Mouse (Mus musculus) heart, postnatal 10 days (tissue): ENCODE results near the gene Stx7. TPM values are rescaled to one million over a fixed set of nuclear protein-coding genes. Genes with fewer than 3 reads are reported as not detected.
"Not testable (repeated sequence)": the region's sequence is repeated elsewhere in the genome, so short reads cannot be mapped to it uniquely, and the experiment has no call there.

Experiments
- DNase-seq, 2 experiments: peaks; one replicate each; pipeline ENCODE4 v3.0.0; 2021
- intact Hi-C: fragments of 180-260 bp; cut with DNase I; formaldehyde crosslinking; loops from one replicate; pipeline ENCODE4 v1.15.1; 2025
- total RNA-seq, 2 experiments: library from RNA; stranded (reverse); gene quantifications; 2 replicates each; pipeline ENCODE4 v1.2.3; 2021

Stx7 gene
- total RNA-seq = 10 to 100 TPM; 44.9 to 54.6 TPM

GRCm38 (mm10) chr10:24149135-24149781 is at the start of gene Stx7:
Gene Stx7, plus strand, starts transcription at chr10:24149302.
- intact Hi-C loops = no loop called here
- DNase-seq = peak; percentile 94 to 95

DNA sequence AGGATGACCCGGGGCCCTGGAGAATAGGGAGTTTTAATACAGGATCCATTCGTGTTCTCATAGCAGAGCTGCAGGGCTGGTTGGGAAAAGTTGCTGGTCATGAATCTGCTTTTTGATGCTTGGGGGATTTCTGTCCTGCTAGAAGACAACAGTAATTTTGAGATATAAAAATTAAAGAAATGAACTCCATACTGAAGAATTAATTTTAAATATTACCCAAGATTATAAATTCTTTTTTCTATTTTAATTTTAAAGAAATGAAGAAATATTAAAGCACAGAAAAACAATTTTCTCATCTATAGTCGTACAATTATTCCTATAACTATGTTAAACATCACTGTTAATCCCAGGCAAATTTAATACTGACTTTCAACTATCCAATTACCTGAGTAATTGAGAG is 47.3 kb upstream of the Stx7 start, which contains the start of gene Taar8c:
Taar8c (minus strand) TSS at position 101 of the 400 bp plus-strand sequence.
- DNase-seq, intact Hi-C loops: not testable (repeated sequence)

GRCm38 (mm10) chr10:24103299-24103698 is 45.8 kb upstream of the Stx7 start:
- DNase-seq, intact Hi-C loops: not testable (repeated sequence)

GRCm38 (mm10) chr10:24107747-24108146 is 41.4 kb upstream of the Stx7 start:
- no peak for DNase-seq
- intact Hi-C loops = no loop called here

GRCm38 (mm10) chr10:24108236-24108635 is 40.9 kb upstream of the Stx7 start:
- intact Hi-C loops = no loop called here
- DNase-seq = no peak

DNA sequence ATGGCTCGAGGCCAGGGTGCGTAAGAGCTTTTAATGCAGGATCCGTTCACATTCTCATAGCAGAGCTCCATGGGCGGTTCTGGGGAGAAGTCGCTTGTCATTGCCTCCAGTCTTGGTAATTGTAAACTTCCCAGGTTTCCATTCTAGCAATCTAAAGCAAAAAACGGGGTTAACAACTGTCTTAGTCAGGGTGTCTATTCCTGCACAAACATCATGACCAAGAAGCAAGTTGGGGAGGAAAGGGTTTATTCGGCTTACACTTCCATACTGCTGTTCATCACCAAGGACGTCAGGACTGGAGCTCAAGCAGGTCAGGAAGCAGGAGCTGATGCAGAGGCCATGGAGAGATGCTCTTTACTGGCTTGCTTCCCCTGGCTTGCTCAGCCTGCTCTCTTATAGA is 39.7 kb upstream of the Stx7 start, which contains the start of gene Taar9:
Taar9 (minus strand) TSS at position 101 of the 400 bp plus-strand sequence.
- intact Hi-C loops, DNase-seq: not testable (repeated sequence)

DNA sequence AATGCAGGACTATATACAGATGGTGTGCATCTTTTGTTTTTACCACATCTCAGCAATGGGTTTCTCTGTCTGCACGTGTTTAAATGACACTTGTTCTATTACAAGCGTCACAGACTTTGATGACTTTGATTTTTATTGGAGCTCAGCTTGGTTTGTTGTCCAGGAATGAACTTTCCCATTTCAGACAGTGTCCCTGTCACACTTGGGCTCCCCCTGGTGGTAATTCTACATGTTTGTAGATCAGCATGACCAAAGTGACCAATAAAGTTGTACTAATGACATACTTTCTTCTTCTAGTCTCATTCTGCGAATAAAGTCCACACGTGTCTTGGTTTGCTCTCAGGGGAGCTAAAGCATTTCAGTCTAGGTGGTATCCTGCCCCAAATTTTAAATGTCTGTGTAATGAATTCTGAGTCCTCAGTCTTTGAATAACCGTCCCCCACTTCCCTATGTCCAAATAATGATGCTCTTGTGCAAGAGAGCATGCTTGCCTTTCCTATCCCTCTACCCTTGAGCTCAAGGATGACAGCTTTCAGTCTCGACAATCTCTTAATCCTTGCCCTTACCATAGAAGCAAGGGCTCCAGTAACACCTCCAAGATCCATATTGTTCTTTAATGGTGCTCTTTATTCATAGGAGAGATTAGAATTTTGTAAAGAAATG is 37.9 kb upstream of the Stx7 start:
- intact Hi-C loops = loop anchor here (2.0 to 5.0 kb wide), 2 partner anchors 132 to 294 kb away; no protein-coding TSS in a partner anchor
- DNase-seq = peak; percentile 53 to 73

GRCm38 (mm10) chr10:24131451-24132262 is 17.4 kb upstream of the Stx7 start:
- DNase-seq = peak; percentile 64 to 77

DNA sequence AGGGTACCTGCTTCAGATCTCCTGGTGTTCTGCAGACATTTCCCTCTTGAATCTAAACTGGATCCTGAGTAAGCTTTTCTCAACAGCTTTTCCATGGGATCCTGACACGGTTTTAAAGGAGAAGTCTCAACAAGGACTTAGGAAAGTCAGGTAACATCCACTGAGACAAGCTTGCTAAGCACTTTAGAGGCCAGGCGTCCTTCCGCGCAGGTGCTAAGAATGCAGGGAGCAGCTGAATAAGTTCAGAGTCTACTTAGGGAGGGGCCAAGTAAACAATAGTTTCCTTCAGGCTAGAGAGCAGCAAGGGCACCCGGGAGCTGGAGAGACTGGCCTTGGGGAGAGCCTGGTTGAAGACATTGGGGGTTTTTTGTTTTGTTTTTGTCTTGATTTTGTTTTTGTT is 16.8 kb upstream of the Stx7 start:
- intact Hi-C loops = loop anchor here (5.0 kb wide), 1 partner anchor 155 kb away; no protein-coding TSS in a partner anchor
- no peak for DNase-seq

More at GRCm38 (mm10) chr10:24131451-24132262, 17.4 kb upstream of the Stx7 start:
- intact Hi-C loops = loop anchor here (2.0 to 5.0 kb wide), 2 partner anchors 154 to 317 kb away; no protein-coding TSS in a partner anchor

DNA sequence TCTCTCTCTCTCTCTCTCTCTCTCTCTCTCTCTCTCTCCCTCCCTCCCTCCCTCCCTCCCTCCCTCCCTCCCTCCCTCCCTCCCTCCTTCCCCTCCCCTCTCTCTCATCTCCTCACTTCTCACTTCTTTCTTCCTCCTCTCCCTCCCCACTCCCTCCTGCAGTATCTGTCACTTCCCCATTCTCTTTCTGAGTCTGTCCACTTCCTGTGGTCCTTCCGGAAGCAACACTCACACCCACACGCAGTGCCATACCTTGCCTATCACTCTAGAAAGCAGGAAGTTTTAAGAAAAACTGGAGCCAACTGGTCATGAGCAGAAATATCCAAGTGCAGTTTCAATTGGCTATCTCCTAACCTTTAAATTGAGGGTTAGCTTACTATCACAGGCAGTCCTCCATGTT is 16.0 kb upstream of the Stx7 start:
- DNase-seq = no peak
- intact Hi-C loops = loop anchor here (5.0 kb wide), 1 partner anchor 156 kb away; no protein-coding TSS in a partner anchor

- DNase-seq = no peak
- intact Hi-C loops = loop anchor here (5.0 kb wide), 1 partner anchor 157 kb away; no protein-coding TSS in a partner anchor
These were observed 14.9 kb upstream of the Stx7 start for GRCm38 (mm10) chr10:24134071-24134645.

DNA sequence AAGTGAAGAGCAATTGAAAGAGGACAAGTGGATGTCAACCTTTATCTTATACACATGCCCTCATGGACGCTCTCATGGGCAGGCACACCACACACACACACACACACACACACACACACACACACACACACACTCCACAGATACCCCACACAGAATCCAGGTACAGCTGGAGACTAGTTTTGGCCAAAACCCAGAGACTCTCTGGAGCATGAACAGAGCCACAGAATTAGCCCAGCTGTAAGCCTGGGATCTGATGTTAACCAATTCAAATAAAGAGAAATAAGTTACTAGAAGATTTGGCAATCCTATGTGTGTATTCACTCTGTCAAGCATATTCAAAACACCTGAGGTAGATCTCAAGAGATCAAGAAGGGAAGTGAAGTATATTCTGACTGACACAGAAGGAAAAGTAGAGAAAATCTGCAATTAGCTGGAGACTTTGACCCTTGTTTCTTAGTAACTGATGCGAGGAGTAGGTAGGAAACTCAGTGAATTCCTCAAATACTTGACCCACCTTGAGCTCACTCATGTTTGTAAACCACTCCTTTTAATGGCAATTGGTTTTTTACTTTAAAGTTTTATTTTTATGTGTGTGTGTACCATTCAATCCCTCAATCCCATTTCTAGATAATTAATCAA is 10.4 kb upstream of the Stx7 start:
- no peak for DNase-seq
- intact Hi-C loops = no loop called here

DNA sequence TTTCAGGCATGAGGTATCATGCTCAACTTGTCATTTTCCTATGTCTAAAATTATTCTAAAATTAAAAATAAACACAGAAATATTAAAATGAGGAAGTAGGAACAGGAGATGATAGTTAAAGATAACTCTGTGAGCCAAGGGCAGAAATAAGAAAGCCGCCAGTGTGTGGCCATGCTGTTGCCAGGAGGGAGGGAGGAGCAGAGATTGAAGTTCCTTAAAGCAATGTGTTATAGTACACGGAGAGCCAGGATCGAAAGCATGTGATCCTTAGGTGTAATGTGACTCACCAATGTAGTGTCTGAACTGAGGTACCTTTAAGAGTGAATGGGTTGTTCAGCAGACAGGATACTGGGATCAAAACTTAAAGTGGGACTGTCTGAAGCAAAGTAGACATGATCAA is 6.4 kb upstream of the Stx7 start:
- DNase-seq = no peak
- intact Hi-C loops = no loop called here

DNA sequence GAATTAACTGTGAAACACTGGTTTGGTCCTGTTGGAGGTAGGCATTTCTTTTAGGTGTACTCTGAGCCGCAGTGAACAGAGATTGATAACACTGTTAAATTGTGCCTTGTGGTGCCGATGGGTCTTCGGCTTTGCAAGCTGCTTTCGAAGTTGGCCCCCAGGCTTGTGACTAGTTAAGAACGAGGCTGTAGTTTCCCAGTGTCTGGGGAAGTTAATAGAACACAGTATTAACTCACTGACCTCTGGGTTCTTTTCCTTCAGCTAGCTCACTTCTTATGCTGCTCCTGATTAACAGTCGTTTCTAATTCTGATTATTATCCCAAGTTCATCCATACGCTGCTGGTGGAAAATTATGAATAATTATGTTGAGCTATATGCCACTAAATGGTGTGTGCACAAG is 984 bp downstream of the Stx7 start:
- intact Hi-C loops = no loop called here
- no peak for DNase-seq

- intact Hi-C loops = no loop called here
- DNase-seq = no peak
These were observed 9.6 kb downstream of the Stx7 start for GRCm38 (mm10) chr10:24158470-24159254.

DNA sequence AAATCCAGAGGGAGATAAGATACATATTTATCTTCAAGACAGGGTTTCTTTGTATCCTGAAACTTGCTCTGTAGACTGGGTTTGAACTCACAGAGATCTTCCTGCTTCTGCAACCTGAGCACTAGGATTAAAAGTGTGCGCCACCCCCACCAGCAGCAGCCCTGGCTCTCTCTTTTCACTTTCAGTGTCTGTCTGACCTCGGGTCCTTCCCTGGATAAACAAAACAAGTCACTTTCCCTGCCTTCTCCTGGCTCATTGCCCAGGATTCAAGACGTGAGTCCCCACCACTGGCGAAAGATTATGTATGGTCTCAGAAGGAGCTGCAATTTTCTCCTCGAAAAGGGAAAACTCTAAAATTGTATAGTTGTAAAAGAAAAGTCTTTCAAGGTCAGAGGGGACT is 10.5 kb downstream of the Stx7 start:
- intact Hi-C loops = no loop called here
- DNase-seq = no peak

DNA sequence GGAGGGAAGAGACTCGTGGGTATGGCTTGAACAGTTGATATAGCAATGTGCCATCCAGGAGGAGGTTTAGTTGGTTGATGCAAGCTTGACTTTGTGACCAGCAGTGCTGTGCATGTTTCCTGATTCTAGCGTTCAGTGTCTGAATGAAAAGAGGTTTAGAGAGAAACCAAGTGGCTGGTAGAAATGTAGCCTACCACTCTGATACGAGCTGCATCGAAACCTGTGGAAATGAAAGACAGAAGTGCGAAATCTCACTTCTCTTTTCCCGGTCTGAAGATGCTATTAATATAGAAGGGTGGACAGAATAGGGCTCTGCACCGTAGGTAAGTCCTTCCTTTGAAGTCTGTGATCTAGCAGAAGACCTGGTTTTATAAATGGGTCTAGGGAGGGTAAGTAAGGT is 11.2 kb downstream of the Stx7 start:
- intact Hi-C loops = no loop called here
- DNase-seq = no peak

DNA sequence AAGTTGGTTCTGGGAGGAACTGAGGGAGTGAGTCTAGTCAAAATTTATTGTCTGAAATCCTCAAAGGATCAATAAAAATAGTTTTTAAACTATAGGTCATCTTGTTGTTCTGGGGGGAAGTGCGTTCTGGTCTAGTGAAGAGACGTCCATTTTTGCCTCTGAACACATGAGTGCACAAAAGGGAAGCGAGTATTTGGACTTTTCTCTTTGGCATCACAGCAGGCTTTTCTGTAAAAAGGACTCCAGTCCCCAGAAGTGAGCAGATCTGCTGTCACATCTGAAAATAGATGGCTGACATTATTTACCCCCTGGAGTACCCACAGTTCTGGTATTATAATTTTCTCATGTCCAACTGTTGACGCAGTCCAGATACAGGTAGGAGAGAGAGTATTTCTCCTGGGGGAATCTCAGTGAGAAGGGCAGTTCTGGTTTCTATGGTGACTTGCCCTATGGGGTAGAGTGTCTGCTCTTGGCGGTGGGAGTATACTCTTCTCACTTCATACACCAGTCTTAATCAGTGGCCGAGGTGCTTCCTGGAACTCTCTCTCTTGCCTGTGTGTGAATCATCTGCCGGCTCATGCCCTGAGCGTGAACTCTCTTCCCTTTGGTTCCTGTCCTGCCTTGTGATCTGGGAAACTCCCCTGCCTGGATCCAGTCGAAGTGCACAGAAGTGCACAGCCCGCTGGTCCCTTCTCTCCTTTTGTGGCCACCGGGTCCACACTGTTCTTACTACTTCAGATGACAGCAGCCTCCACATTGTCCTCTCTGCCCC is 15.2 kb downstream of the Stx7 start:
- intact Hi-C loops = no loop called here

DNA sequence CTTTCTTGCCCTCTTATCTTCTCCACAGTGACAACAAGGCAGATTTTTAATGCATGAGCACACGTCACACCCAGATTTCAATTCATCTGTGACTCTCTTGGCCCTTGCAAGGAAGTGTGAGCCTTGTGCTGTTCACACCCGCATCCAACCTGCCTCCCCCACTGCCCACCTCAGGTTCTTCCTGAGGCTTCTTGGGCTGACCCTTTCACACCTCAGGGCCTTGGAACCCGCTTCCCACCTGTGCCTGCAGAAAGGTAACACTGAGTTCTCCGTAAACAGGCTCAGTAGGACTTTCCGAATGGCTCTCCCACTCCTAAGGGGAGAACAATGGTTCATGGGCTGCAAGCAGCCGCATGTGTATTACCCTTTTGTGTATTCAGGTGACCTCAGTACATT is 15.8 kb downstream of the Stx7 start:
- intact Hi-C loops = no loop called here
- no peak for DNase-seq

More for the DNA sequence above, 15.2 kb downstream of the Stx7 start:
- DNase-seq = peak; percentile 44 to 51
